Mouse (Mus musculus): ENCODE results near the gene Fam163b. TPM values are rescaled to one million over a fixed set of nuclear protein-coding genes. Genes with fewer than 3 reads are reported as not detected.
A peak's percentile ranks its signal among the peaks of the same experiment; 100 is the strongest.

Fam163b gene
- polyA plus RNA-seq, 1 experiment from 2014 or later, result 7.1 TPM

DNA sequence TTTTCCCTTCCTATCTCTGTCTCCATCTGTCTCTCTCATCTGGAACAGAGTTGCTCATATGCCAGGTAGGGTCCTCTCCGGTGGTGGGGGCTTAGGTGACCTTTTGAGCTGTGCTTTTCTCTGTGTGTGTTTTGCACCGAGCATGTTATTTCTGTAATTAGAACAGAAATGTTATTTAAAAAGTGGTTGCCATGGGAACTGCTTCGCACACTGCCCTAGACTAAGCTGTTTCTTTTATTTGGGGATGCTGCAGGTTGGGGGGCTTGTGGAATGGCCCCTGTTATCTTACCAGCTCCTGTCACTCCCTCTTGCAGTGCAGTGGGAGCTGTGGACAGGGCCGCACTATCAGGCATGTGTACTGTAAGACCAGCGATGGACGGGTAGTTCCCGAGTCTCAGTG, 38.7 kb downstream of the Fam163b start:
- Histone ChIP-seq H3K4me3 (replicated peaks; ENCODE audit: low read length) (no peak overlapping the region), H3K4me1 (replicated peaks; ENCODE audit: control insufficient read depth, insufficient read depth, low read length) (peaks cover 12% of the 10 kb centered on the region), H3K9me3 (ENCODE audit: control insufficient read depth, low read length) (no peaks in the 10 kb centered on the region), H3K27me3 (replicated peaks; ENCODE audit: control insufficient read depth, insufficient read depth, low read length) (no peaks in the 10 kb centered on the region), H3K36me3 (ENCODE audit: control insufficient read depth, insufficient read depth) (no peaks in the 10 kb centered on the region), H3K4me2 (ENCODE audit: low read length) (no peak overlapping the region), H3K27ac (ENCODE audit: low read length) (peak overlapping the region; percentile 16; the same call in 1 of the 2 replicates), H3K9ac (replicated peaks; ENCODE audit: low read depth, low read length) (no peak overlapping the region)
- ATAC-seq, result peak; percentile 69
- 51% methylated on average over 7 of the region's 7 CpGs for WGBS

DNA sequence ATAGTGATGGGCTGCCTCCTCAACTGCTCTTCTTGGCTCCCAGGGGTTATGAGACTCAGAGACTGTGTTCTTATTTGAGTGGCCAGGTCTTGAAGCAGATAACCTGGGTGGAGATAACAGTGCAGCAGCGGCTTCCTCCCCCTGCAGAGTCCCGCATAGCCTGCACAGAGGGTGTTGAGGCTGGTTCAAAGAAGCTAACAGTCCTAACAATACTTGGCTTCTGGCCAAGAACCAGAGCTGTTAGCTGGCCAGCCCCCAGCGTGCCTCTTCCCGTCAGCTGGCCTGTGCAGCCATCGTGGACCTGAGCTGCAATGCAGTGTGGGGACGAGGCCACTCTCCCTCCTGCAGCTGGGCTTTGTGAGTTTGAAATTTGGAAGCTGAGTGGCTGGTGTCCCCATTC, 44.5 kb downstream of the Fam163b start:
- peak; percentile 58; the same call in 1 of the 2 replicates for ATAC-seq
- Histone ChIP-seq H3K9me3 (ENCODE audit: control insufficient read depth, low read length) (no peaks in the 10 kb centered on the region), H3K27ac (ENCODE audit: low read length) (no peak overlapping the region), H3K4me3 (replicated peaks; ENCODE audit: low read length) (no peak overlapping the region), H3K4me2 (ENCODE audit: low read length) (no peak overlapping the region), H3K9ac (replicated peaks; ENCODE audit: low read depth, low read length) (no peak overlapping the region), H3K4me1 (replicated peaks; ENCODE audit: control insufficient read depth, insufficient read depth, low read length) (peaks cover 6% of the 10 kb centered on the region; the same call in 1 of the 2 replicates), H3K27me3 (replicated peaks; ENCODE audit: control insufficient read depth, insufficient read depth, low read length) (no peaks in the 10 kb centered on the region), H3K36me3 (ENCODE audit: control insufficient read depth, insufficient read depth) (no peaks in the 10 kb centered on the region)
- WGBS, result 18% methylated on average over 6 of the region's 6 CpGs

DNA sequence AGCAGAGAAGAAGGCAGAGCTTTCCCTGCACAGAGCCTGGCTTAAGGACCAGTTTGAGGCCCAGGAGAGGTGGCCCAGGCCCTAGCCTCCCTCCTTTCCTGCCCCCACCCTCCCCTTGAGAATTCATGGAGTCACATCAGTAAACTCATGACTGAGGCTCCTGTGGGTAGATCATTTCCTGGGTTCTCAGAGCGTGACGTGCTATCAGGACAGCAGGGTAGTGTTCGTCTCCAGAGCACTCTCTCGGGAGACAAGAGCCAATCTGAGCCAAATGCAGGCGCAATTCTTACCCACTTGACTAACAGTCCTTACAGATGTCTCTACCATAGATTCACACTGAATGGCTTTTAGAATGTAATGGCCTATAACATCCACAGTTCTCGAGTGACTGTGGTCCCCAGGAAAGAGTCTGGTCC, 45.0 kb downstream of the Fam163b start:
- WGBS, result 63% methylated on average over 6 of the region's 6 CpGs
- Histone ChIP-seq H3K27ac (ENCODE audit: low read length) (no peak overlapping the region), H3K9me3 (ENCODE audit: control insufficient read depth, low read length) (no peaks in the 10 kb centered on the region), H3K27me3 (replicated peaks; ENCODE audit: control insufficient read depth, insufficient read depth, low read length) (no peaks in the 10 kb centered on the region), H3K9ac (replicated peaks; ENCODE audit: low read depth, low read length) (no peak overlapping the region), H3K4me3 (replicated peaks; ENCODE audit: low read length) (no peak overlapping the region), H3K36me3 (ENCODE audit: control insufficient read depth, insufficient read depth) (no peaks in the 10 kb centered on the region), H3K4me1 (replicated peaks; ENCODE audit: control insufficient read depth, insufficient read depth, low read length) (peaks cover 6% of the 10 kb centered on the region; the same call in 1 of the 2 replicates), H3K4me2 (ENCODE audit: low read length) (no peak overlapping the region)
- ATAC-seq, result no peak

DNA sequence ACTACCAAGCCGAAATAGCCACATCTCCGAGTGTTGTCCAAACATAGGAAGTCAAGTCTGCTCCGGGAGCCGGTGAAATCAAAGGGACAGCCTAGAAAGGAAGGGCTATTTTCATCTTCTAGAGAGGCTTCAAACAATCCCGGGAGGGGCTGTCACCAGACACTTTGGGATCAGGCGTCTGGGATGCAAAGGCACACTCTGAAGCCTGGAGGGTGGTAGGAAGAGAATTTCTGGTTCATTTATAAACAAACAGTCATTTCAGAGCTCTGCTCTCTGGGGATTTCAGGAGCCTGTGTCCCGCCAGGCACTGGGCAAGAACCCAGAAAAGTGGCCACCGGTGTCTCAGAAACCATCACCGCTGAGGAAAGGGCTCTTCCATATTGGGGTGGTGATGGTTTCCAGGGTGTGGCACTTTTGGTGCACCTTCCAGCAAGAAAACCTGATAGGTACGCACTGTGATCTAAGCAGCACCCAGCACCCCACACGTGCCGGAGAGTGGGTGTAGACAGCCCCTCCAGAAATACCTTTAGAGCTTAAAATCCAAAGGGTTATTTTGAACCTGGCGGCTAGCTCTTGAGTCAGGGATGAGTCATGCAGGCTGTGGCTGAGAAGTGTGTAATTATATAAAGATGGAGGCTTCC, 45.8 kb downstream of the Fam163b start:
- Histone ChIP-seq H3K4me3 (replicated peaks; ENCODE audit: low read length) (no peak overlapping the region), H3K27me3 (replicated peaks; ENCODE audit: control insufficient read depth, insufficient read depth, low read length) (no peaks in the 10 kb centered on the region), H3K36me3 (ENCODE audit: control insufficient read depth, insufficient read depth) (no peaks in the 10 kb centered on the region), H3K4me2 (ENCODE audit: low read length) (no peak overlapping the region), H3K4me1 (replicated peaks; ENCODE audit: control insufficient read depth, insufficient read depth, low read length) (peaks cover 6% of the 10 kb centered on the region; the same call in 1 of the 2 replicates), H3K9ac (replicated peaks; ENCODE audit: low read depth, low read length) (no peak overlapping the region), H3K27ac (ENCODE audit: low read length) (no peak overlapping the region), H3K9me3 (ENCODE audit: control insufficient read depth, low read length) (no peaks in the 10 kb centered on the region)
- no peak for ATAC-seq
- WGBS, result 76% methylated on average over 13 of the region's 13 CpGs

DNA sequence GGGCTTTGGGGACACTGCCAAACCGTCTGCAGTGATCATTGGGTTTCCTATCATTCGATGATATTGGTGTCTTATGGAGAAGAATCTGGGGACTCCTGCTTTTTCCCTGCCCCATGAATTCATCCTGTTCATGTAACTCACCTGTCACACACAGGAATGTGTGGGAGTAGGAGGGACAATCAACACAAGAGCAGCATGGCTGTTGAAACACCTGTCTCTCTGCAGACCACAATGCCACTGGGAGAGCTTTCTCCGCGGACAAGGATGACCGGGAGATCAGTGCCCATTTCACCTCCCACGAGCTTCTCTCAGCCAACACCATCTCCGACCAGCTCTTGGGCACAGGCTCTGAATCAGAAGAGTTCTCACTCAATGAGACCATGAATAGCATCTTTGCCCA, 47.1 kb downstream of the Fam163b start:
- Histone ChIP-seq H3K9me3 (ENCODE audit: control insufficient read depth, low read length) (no peaks in the 10 kb centered on the region), H3K9ac (replicated peaks; ENCODE audit: low read depth, low read length) (no peak overlapping the region), H3K27ac (ENCODE audit: low read length) (no peak overlapping the region), H3K4me2 (ENCODE audit: low read length) (no peak overlapping the region), H3K4me1 (replicated peaks; ENCODE audit: control insufficient read depth, insufficient read depth, low read length) (peaks cover 6% of the 10 kb centered on the region; the same call in 1 of the 2 replicates), H3K27me3 (replicated peaks; ENCODE audit: control insufficient read depth, insufficient read depth, low read length) (no peaks in the 10 kb centered on the region), H3K36me3 (ENCODE audit: control insufficient read depth, insufficient read depth) (no peaks in the 10 kb centered on the region), H3K4me3 (replicated peaks; ENCODE audit: low read length) (no peak overlapping the region)
- WGBS, result 88% methylated on average over 7 of the region's 7 CpGs
- no peak for ATAC-seq

DNA sequence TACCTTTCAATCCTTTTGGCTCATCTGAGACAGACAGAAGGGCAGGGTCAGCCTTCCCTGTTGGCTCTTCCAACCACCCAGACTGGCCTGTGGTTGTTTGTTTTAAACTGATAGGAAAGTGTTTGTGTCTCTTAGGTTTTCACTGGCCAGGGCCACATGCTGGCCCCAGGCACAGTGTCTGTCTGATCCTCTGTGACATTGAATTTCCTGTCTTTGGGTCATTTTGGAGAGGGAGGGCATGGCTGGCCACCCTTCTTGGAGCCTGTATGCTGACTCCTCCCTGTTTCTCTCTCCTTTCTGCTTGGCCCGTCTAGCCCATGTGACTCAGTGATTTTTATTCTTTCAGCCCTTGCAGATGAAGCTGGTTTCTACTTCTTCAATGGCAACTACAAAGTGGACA, 53.1 kb downstream of the Fam163b start:
- no peaks in the 10 kb centered on the region for H3K9me3 ChIP-seq (ENCODE audit: control insufficient read depth, low read length)
- 67% methylated on average over 1 of the region's 1 CpGs for WGBS
- H3K9ac ChIP-seq (replicated peaks; ENCODE audit: low read depth, low read length), result no peak overlapping the region
- peaks cover 6% of the 10 kb centered on the region for H3K4me1 ChIP-seq (replicated peaks; ENCODE audit: control insufficient read depth, insufficient read depth, low read length)
- no peak overlapping the region for H3K4me2 ChIP-seq (ENCODE audit: low read length)
- no peak overlapping the region for H3K4me3 ChIP-seq (replicated peaks; ENCODE audit: low read length)
- no peaks in the 10 kb centered on the region for H3K36me3 ChIP-seq (ENCODE audit: control insufficient read depth, insufficient read depth)
- ATAC-seq, result no peak
- H3K27me3 ChIP-seq (replicated peaks; ENCODE audit: control insufficient read depth, insufficient read depth, low read length), result no peaks in the 10 kb centered on the region
- no peak overlapping the region for H3K27ac ChIP-seq (ENCODE audit: low read length)

DNA sequence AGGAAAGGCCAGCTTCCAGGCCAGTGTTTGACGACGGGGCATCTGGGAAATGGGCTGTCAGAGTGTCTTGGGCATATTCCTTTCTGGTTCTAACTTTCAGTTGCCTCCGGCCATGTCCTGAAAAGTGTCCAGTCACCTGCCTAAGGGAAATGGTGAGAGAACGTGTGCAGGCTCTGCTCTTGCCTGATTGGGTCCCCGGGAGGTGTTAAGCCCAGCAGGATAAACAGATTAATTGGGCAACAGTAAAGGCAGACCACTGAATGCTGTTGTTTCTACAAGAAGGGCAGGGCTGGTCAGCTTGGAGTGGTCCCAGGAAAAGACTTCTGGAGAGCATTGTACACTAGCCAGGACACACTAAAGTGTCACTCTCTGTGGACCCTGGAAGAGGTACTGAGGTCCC, 53.6 kb downstream of the Fam163b start:
- no peaks in the 10 kb centered on the region for H3K27me3 ChIP-seq (replicated peaks; ENCODE audit: control insufficient read depth, insufficient read depth, low read length)
- no peak for ATAC-seq
- no peaks in the 10 kb centered on the region for H3K36me3 ChIP-seq (ENCODE audit: control insufficient read depth, insufficient read depth)
- WGBS, result 57% methylated on average over 5 of the region's 5 CpGs
- H3K9me3 ChIP-seq (ENCODE audit: control insufficient read depth, low read length), result no peaks in the 10 kb centered on the region
- no peak overlapping the region for H3K4me3 ChIP-seq (replicated peaks; ENCODE audit: low read length)
- peaks cover 6% of the 10 kb centered on the region for H3K4me1 ChIP-seq (replicated peaks; ENCODE audit: control insufficient read depth, insufficient read depth, low read length)
- H3K9ac ChIP-seq (replicated peaks; ENCODE audit: low read depth, low read length), result no peak overlapping the region
- no peak overlapping the region for H3K4me2 ChIP-seq (ENCODE audit: low read length)
- H3K27ac ChIP-seq (ENCODE audit: low read length), result no peak overlapping the region

DNA sequence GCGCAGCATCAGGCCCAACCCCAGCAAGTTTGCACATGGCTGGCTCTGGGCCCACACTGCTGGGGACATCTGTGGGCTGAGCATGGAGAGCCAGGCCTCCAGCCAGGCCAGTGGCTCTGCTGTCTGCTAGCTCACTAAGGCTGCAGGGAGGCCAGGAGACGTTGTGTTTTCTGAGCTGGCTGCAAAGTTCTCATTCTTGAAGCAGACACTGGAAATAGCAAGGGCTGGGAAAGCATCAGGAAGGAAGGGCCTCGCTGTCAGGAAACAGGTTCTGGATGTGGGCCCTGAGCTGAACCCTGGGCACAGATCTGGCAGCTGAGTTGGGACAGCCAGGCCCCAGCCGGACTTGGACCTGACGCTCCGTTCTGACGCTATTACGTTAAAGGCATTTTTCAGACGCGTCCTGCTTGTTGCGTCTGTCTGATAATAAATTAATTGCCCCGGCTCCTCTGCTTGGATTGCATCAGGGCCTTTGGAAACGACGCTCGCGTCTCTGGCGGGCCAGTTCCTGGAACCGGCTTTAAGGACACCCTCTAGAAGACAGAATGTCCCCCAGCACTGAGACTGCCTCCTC, 54.1 kb downstream of the Fam163b start:
- Histone ChIP-seq H3K27me3 (replicated peaks; ENCODE audit: control insufficient read depth, insufficient read depth, low read length) (no peaks in the 10 kb centered on the region), H3K36me3 (ENCODE audit: control insufficient read depth, insufficient read depth) (no peaks in the 10 kb centered on the region), H3K27ac (ENCODE audit: low read length) (no peak overlapping the region), H3K9me3 (ENCODE audit: control insufficient read depth, low read length) (no peaks in the 10 kb centered on the region), H3K4me1 (replicated peaks; ENCODE audit: control insufficient read depth, insufficient read depth, low read length) (peaks cover 6% of the 10 kb centered on the region), H3K4me2 (ENCODE audit: low read length) (no peak overlapping the region), H3K9ac (replicated peaks; ENCODE audit: low read depth, low read length) (no peak overlapping the region), H3K4me3 (replicated peaks; ENCODE audit: low read length) (no peak overlapping the region)
- 64% methylated on average over 18 of the region's 18 CpGs for WGBS
- ATAC-seq, result no peak

DNA sequence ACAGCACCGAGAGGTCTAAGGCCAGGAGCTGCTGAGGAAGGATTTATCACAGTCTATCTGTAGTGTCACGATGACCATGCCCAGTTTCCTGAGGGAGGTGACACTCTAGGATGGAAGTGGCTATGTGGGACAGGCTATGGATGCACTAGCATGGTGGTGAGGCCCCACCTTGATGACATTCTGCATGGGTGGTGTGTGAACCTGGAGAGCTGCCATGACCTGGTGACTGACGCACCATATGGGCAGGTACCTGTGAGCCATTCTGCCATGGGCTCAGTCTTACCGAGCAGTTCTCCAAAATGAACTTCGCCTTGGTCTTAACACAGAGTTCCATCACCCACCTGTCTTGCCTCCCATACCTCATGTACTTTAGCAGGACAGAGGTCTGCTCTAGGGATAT, 54.7 kb downstream of the Fam163b start:
- no peaks in the 10 kb centered on the region for H3K36me3 ChIP-seq (ENCODE audit: control insufficient read depth, insufficient read depth)
- no peaks in the 10 kb centered on the region for H3K9me3 ChIP-seq (ENCODE audit: control insufficient read depth, low read length)
- no peak overlapping the region for H3K9ac ChIP-seq (replicated peaks; ENCODE audit: low read depth, low read length)
- no peaks in the 10 kb centered on the region for H3K27me3 ChIP-seq (replicated peaks; ENCODE audit: control insufficient read depth, insufficient read depth, low read length)
- H3K4me1 ChIP-seq (replicated peaks; ENCODE audit: control insufficient read depth, insufficient read depth, low read length), result peaks cover 6% of the 10 kb centered on the region
- no peak overlapping the region for H3K27ac ChIP-seq (ENCODE audit: low read length)
- H3K4me2 ChIP-seq (ENCODE audit: low read length), result no peak overlapping the region
- no peak for ATAC-seq
- 94% methylated on average over 5 of the region's 5 CpGs for WGBS
- H3K4me3 ChIP-seq (replicated peaks; ENCODE audit: low read length), result no peak overlapping the region

Data from forebrain, embryonic 16.5 days (tissue).